Mouse (Mus musculus): ENCODE results near the gene Gm20765. TPM values are rescaled to one million over a fixed set of nuclear protein-coding genes. Genes with fewer than 3 reads are reported as not detected.

Gene Gm20765
- polyA plus RNA-seq (2015; fragmentation: Nextera tagmentation; extraction: Ambion mirVana), result not detected in 2 replicates

DNA sequence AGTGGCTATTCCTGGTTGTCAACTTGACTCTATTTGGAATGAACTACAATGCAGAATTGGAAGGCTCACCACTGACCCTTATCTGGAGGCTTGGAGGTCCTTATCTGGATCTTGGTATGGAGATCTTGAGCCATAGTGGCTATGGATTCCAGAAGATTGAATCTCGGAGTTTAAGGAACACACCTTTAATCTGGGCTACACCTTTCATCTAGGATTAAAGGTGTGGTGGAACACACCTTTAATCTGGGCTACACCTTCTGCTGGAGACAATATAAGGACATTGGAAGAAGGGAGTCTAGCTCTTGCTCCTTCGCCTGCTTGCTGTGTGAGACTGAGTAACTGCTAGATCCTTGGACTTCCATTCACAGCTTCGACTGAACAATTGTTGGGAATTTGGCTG is at the start of gene Gm20765:
Gm20765 (plus strand) TSS at position 301 of the 400 bp plus-strand sequence.

GRCm38 (mm10) chr10:104142687-104143086 is 42.6 kb upstream of the Gm20765 start, which contains the start of gene Gm21293:
TSS of gene Gm21293 (plus strand) at chr10:104142987.

GRCm38 (mm10) chr10:104151197-104151596 is 34.1 kb upstream of the Gm20765 start, which contains the start of gene Gm6763:
TSS of gene Gm6763 (plus strand) at chr10:104151497.

DNA sequence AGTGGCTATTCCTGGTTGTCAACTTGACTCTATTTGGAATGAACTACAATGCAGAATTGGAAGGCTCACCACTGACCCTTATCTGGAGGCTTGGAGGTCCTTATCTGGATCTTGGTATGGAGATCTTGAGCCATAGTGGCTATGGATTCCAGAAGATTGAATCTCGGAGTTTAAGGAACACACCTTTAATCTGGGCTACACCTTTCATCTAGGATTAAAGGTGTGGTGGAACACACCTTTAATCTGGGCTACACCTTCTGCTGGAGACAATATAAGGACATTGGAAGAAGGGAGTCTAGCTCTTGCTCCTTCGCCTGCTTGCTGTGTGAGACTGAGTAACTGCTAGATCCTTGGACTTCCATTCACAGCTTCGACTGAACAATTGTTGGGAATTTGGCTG is 25.6 kb upstream of the Gm20765 start, which contains the start of gene Gm8764:
Gm8764 (plus strand) TSS at position 301 of the 400 bp plus-strand sequence.

GRCm38 (mm10) chr10:104168215-104168614 is 17.1 kb upstream of the Gm20765 start, which contains the start of gene Gm21304:
TSS of gene Gm21304 (plus strand) at chr10:104168515.

GRCm38 (mm10) chr10:104176724-104177123 is 8.6 kb upstream of the Gm20765 start, which contains the start of gene Gm21312:
TSS of gene Gm21312 (plus strand) at chr10:104177024.

DNA sequence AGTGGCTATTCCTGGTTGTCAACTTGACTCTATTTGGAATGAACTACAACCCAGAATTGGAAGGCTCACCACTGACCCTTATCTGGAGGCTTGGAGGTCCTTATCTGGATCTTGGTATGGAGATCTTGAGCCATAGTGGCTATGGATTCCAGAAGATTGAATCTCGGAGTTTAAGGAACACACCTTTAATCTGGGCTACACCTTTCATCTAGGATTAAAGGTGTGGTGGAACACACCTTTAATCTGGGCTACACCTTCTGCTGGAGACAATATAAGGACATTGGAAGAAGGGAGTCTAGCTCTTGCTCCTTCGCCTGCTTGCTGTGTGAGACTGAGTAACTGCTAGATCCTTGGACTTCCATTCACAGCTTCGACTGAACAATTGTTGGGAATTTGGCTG is 8.4 kb downstream of the Gm20765 start, which contains the start of gene Gm4340:
Gm4340 (plus strand) TSS at position 301 of the 400 bp plus-strand sequence.

Other genes starting within 250 kb of the Gm20765 start
- not detected in 2 replicates for gene Gm21293, start 42.5 kb upstream of the Gm20765 start, polyA plus RNA-seq (2015; fragmentation: Nextera tagmentation; extraction: Ambion mirVana)
- not detected in 2 replicates for gene Gm6763, start 34.0 kb upstream of the Gm20765 start, polyA plus RNA-seq (2015; fragmentation: Nextera tagmentation; extraction: Ambion mirVana)
- gene Gm8764, start 25.5 kb upstream of the Gm20765 start, polyA plus RNA-seq (2015; fragmentation: Nextera tagmentation; extraction: Ambion mirVana), result not detected in 2 replicates
- gene Gm21304, start 17.0 kb upstream of the Gm20765 start, polyA plus RNA-seq (2015; fragmentation: Nextera tagmentation; extraction: Ambion mirVana), result not detected in 2 replicates
- gene Gm21312, start 8.5 kb upstream of the Gm20765 start, polyA plus RNA-seq (2015; fragmentation: Nextera tagmentation; extraction: Ambion mirVana), result not detected in 2 replicates
- not detected in 2 replicates for gene Gm4340, start 8.5 kb downstream of the Gm20765 start, polyA plus RNA-seq (2015; fragmentation: Nextera tagmentation; extraction: Ambion mirVana)